Mouse (Mus musculus) brain, embryonic 14.5 days (tissue): ENCODE measurements at regions not wholly inside any gene's neighbourhood (a gene's known extent, or its start where the extent isn't known, plus 50 kb on each side); places are given as distances from the start of the nearest gene placed in this dataset.
A peak's percentile ranks its signal among the peaks of the same experiment; 100 is the strongest.

Source experiments
- CTCF ChIP-seq: fragments of 200-500 bp; IDR thresholded peaks from 2 replicates; pipeline ENCODE4 v1.5.1; 2012; ENCODE audit warnings: inconsistent platforms, mild to moderate bottlenecking, moderate library complexity, borderline replicate concordance; ENCODE audit not compliant: insufficient read depth, insufficient read length; ENCODE audit errors: extremely low read depth
- POLR2A ChIP-seq: fragments of 200-500 bp; IDR thresholded peaks from 2 replicates; pipeline ENCODE4 v1.6.1; 2012; ENCODE audit warnings: mild to moderate bottlenecking, inconsistent platforms, borderline replicate concordance; ENCODE audit not compliant: poor library complexity, insufficient read depth, insufficient read length, severe bottlenecking; ENCODE audit errors: extremely low read depth

DNA sequence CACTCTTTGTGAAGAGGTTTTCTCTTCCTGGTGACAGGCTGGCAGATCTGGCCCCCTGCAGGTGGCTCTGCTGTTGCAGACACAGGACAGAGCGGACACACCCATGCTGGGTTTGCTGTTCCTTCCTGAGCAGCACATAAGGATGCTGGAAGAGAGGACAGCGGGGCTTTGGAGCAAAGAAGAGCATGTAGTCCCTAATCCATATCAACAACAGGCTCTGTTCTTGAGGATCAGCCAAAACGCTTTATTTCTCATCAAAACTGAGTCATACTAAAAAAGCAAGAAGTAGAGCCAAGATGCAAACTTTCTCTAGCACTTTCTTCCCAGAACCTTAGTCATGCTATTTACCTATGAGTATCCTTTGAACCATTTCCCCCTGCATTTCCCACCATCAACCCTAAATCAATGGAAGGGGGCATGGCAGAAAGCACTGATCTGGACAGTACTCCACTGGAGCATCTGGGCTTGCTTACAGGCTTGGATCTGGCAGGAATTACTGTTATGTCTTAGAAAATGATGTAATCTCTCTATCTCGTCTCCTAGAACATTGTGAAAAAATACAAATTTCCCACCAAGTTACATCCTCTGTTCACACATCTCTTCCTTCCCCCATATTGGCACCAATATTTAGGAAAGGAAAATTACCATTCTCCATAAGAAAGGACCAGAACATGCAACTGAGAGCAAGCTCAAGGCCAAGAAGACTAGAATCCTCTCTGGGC lies 2294.7 kb upstream of the Lrrc6 start:
- TF ChIP-seq POLR2A (no peak), CTCF (0 out of 2 replicates have a peak, but pooled peaks have one; percentile 2)
